Mouse (Mus musculus) hindbrain, embryonic 13.5 days (tissue): ENCODE measurements at regions not wholly inside any gene's neighbourhood (a gene's known extent, or its start where the extent isn't known, plus 50 kb on each side); places are given as distances from the start of the nearest gene placed in this dataset.

ENCODE experiments used
- ATAC-seq: fragments of 200-750 bp; cut with Nextera tagmentation; 2 replicates; pipeline ENCODE4 v1.8.0; 2017; ENCODE audit warnings: moderate TSS enrichment; ENCODE audit not compliant: low FRiP score
- H3K27ac ChIP-seq: fragments of 300-500 bp; sonication (generic); 2 replicates; pipeline ENCODE4 v1.5.1; 2015; ENCODE audit warnings: inconsistent platforms, mild to moderate bottlenecking, moderate library complexity
- H3K27me3 ChIP-seq: fragments of 300-500 bp; sonication (generic); 2 replicates; pipeline ENCODE4 v1.6.1; 2015; ENCODE audit warnings: mild to moderate bottlenecking, inconsistent platforms
- H3K36me3 ChIP-seq: fragments of 300-500 bp; sonication (generic); 2 replicates; pipeline ENCODE4 v1.6.1; 2015; ENCODE audit warnings: mild to moderate bottlenecking, inconsistent platforms
- H3K4me1 ChIP-seq: fragments of 300-500 bp; sonication (generic); replicated peaks from 2 replicates; pipeline ENCODE4 v1.6.1; 2015; ENCODE audit warnings: inconsistent platforms
- H3K4me2 ChIP-seq: fragments of 300-500 bp; sonication (generic); 2 replicates; pipeline ENCODE4 v1.6.1; 2015; ENCODE audit warnings: inconsistent platforms, mild to moderate bottlenecking, moderate library complexity
- H3K4me3 ChIP-seq: fragments of 300-500 bp; sonication (generic); 2 replicates; pipeline ENCODE4 v1.5.1; 2015; ENCODE audit warnings: mild to moderate bottlenecking, inconsistent platforms
- H3K9ac ChIP-seq: fragments of 300-500 bp; sonication (generic); 2 replicates; pipeline ENCODE4 v1.6.1; 2015; ENCODE audit warnings: mild to moderate bottlenecking, inconsistent platforms
- H3K9me3 ChIP-seq: fragments of 300-500 bp; sonication (generic); 2 replicates; pipeline ENCODE4 v1.6.1; 2016; ENCODE audit warnings: inconsistent platforms
- WGBS: fragments of 180-500 bp; shearing (Covaris S2); methylation state at CpG from one replicate; pipeline ENCODE4 v1.1.7; 2015; 5-methylcytosine and 5-hydroxymethylcytosine counted together

DNA sequence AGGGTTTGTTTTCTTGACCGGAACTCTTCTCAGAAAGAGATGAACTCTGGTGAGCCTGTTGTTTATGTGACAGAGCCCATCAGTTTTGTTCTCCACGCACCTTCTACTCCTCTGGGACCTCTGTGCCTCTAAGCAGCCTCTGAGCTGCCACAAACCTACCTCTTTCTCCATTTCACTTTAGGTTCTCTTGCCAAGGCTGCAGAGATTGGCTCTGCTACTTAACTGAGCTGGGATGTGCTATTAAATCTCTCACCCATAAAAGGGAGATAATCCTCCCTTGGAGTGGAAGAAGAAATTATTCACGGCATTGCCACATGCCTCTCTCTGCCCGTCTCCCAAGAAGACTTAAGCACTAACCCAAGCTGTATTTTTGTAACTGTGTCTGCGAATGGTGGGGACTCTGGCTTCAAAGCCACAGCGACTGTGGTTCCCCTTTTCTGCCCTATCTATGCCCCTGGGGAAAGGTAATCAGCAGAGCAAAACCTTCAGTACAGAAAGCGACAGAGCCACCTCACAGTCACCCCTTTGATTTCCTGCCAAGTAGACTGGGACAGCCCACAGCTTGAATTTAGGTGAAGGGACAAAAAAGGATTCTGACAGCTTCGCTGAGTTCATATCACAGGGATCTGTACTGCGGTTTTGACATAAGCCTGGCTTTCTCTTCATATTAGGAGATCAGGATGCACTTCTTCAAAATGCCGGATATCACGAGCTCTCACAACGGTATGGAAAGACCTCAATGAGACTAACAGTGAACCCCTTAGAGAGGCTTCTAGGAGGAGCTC is 118.2 kb upstream of the Abca1 start:
- Histone ChIP-seq H3K36me3 (no peaks in the 10 kb centered on the region), H3K9ac (no peak overlapping the region), H3K4me1 (peaks cover 10% of the 10 kb centered on the region), H3K4me3 (no peak overlapping the region), H3K27ac (no peak overlapping the region), H3K4me2 (no peak overlapping the region), H3K9me3 (no peaks in the 10 kb centered on the region), H3K27me3 (no peaks in the 10 kb centered on the region)
- WGBS = 63% methylated on average over 12 of the region's 12 CpGs
- ATAC-seq = no peak

DNA sequence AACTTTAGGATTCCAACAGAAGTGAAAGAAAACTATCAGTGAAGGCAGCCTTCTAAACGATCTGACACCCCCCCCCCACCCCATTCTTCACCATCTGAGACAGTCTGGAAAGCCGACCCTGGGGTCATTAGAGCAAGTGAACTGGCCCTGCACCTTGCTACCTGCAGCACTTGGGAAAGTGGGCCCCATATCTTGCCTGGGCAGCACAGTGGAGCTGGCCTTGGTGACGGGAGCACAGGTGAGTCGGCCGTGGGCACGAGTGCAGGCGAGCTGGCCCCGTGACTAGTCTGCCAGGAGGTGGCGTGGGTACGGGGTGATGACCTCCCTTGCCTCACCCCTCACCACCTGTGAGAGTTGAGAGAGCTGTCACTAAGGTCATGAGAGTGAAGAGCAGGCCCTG is 110.7 kb upstream of the Abca1 start:
- no peaks in the 10 kb centered on the region for H3K9me3 ChIP-seq
- ATAC-seq = no peak
- H3K9ac ChIP-seq = no peak overlapping the region
- 90% methylated on average over 10 of the region's 10 CpGs for WGBS
- no peak overlapping the region for H3K4me2 ChIP-seq
- no peak overlapping the region for H3K27ac ChIP-seq
- H3K4me1 ChIP-seq = no peaks in the 10 kb centered on the region
- H3K27me3 ChIP-seq = no peaks in the 10 kb centered on the region
- H3K36me3 ChIP-seq = no peaks in the 10 kb centered on the region
- no peak overlapping the region for H3K4me3 ChIP-seq

DNA sequence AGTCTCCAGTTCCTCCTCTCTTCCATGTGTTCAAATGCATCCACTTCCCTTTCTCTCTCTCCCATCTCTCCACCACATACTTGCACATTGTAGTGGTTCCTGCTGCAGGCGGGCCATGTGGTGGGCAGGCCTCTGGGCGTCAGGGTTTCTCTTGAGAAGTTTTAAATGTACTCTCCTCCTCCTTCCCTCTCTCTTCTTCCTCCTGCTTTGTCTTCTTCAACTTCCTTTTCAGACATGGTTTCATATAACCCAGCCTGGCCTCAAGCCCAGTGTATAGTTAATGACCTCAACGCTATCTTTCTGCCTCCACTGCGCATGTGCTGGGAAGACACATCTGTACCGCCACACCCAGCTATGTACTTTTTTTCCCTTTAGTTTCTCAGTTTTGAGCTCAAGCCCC is 110.3 kb upstream of the Abca1 start:
- Histone ChIP-seq H3K27ac (no peak overlapping the region), H3K9ac (no peak overlapping the region), H3K4me2 (no peak overlapping the region), H3K27me3 (no peaks in the 10 kb centered on the region), H3K4me3 (no peak overlapping the region), H3K4me1 (peaks cover 3% of the 10 kb centered on the region; the same call in 1 of the 2 replicates), H3K36me3 (no peaks in the 10 kb centered on the region), H3K9me3 (no peaks in the 10 kb centered on the region)
- ATAC-seq = no peak
- 91% methylated on average over 5 of the region's 5 CpGs for WGBS

DNA sequence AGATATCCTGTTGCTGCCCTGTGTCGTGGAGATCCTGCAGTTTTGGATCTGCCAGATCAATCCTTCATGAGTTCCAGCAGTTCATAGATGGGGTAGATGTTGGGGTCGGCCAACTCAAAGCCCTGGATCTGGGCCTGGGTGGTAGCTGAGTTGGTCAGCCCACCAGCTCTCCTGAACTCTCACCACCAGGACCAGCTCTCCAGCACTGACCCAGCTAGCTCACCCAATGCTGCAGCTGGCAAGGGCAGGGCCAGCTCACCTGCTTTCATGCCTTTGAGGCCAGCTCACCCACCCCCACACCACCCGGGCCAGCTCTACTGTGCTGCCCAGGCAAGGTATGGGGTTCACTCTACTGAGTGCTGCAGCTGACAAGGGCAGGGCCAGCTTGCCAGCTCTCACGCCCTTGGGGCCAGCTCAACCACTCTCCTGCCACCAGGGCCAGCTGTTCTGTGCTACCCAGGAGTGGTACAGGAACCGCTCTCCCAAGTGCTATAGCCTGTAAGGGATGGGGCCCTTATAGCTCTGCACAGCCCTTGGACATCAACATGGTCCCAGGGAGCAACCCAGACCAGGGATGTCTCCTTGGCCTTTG is 109.7 kb upstream of the Abca1 start:
- ATAC-seq = no peak; the same call in 1 of the 2 replicates
- 95% methylated on average over 5 of the region's 5 CpGs for WGBS

DNA sequence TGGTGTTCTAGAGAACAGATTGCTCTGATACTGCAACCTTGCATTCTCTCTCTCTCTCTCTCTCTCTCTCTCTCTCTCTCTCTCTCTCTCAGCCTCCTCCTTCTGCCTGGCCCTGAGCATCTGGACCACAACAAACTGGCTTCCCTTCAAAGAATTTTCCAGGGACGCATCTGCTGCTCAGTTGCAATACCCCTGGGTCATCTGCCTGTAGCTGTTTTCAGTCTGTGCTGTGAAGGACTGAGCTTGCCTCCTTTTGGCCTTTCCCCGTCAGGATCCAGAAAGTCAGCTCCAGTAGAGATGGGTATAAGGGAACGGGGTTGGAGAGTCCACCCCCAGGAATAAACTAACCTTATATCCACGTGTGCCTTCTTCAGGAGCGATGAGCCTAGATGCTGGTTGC is 105.2 kb upstream of the Abca1 start:
- Histone ChIP-seq H3K27me3 (no peaks in the 10 kb centered on the region), H3K27ac (no peak overlapping the region; the same call in 1 of the 2 replicates), H3K36me3 (no peaks in the 10 kb centered on the region), H3K4me1 (peaks cover 23% of the 10 kb centered on the region), H3K4me3 (no peak overlapping the region), H3K4me2 (no peak overlapping the region), H3K9me3 (no peaks in the 10 kb centered on the region), H3K9ac (no peak overlapping the region)
- 0 out of 2 replicates have a peak, but pooled peaks have one; percentile 37 for ATAC-seq
- 72% methylated on average over 5 of the region's 5 CpGs for WGBS

More for the DNA sequence above, 109.7 kb upstream of the Abca1 start:
- no peaks in the 10 kb centered on the region for H3K27me3 ChIP-seq
- H3K9me3 ChIP-seq = no peaks in the 10 kb centered on the region
- no peak overlapping the region for H3K9ac ChIP-seq
- no peaks in the 10 kb centered on the region for H3K36me3 ChIP-seq
- H3K4me1 ChIP-seq = peaks cover 9% of the 10 kb centered on the region; the same call in 1 of the 2 replicates
- no peak overlapping the region for H3K4me3 ChIP-seq
- no peak overlapping the region for H3K4me2 ChIP-seq
- no peak overlapping the region for H3K27ac ChIP-seq

DNA sequence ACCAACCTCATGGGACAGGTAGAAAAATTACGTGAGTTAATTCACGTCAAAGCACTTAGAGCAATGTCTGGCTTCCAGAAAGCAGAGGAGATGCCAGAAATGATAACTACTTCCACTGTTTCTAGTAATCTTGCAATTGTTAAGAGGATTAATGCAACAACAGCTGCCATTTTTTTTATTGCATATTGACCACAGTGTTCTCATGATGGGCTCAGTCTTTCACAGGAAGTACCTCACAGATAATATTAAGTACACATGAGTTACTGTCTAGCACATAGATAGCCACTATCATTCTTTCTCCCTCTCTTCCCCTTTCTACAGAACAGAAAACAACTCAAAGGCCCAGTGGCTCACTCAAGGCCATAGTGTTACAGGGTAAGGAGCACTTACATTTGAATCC is 104.8 kb upstream of the Abca1 start:
- 40% methylated on average over 2 of the region's 2 CpGs for WGBS
- Histone ChIP-seq H3K4me3 (no peak overlapping the region), H3K36me3 (no peaks in the 10 kb centered on the region), H3K9ac (no peak overlapping the region), H3K4me1 (peaks cover 23% of the 10 kb centered on the region), H3K27me3 (no peaks in the 10 kb centered on the region), H3K27ac (no peak overlapping the region), H3K4me2 (no peak overlapping the region), H3K9me3 (no peaks in the 10 kb centered on the region)
- ATAC-seq = 0 out of 2 replicates have a peak, but pooled peaks have one; percentile 15

DNA sequence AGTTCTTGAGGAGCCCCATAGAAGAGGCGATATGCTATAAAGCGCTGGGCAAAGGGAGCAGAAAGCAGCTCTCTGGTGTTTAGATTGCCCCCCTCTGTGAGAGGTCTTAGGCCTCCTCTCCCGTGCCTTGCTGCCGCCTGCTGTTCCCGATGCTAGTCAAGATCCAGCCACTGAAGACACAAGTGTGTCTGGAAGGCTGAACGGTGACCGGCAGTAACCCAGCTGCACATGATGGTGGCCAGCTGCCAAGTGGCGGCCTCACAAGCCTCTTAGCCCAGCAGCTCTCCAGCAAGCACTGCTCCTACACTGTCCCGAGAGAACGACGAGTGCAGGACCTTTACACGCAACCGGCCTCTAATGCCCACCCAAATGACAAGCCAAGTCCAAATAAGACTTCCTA is 104.1 kb upstream of the Abca1 start:
- no peak overlapping the region for H3K4me2 ChIP-seq
- H3K9ac ChIP-seq = no peak overlapping the region
- ATAC-seq = peak; percentile 88
- no peaks in the 10 kb centered on the region for H3K27me3 ChIP-seq
- WGBS = 49% methylated on average over 13 of the region's 13 CpGs
- H3K27ac ChIP-seq = peak overlapping the region; percentile 56
- H3K9me3 ChIP-seq = no peaks in the 10 kb centered on the region
- no peaks in the 10 kb centered on the region for H3K36me3 ChIP-seq
- peaks cover 23% of the 10 kb centered on the region for H3K4me1 ChIP-seq
- no peak overlapping the region for H3K4me3 ChIP-seq

DNA sequence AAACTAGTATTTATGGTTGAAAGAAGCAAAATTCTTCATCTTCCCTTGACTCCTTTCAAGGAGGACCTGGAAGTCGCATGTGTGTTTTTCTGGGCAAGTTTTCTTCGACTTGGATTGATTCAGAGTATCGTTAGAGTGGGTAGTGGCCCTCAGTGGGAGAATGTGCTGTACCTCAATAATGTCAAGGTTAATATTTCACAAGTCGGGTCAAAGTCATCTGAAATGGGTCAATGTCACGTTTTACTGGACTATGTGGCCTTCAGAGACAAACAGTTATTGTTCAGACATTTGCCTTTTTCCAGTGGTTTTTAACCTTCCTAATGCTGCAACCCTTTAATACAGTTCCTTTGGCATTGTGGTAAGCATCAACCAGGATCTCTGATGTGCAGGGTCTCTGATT is 102.8 kb upstream of the Abca1 start:
- Histone ChIP-seq H3K4me1 (peaks cover 23% of the 10 kb centered on the region), H3K27ac (no peak overlapping the region), H3K4me3 (no peak overlapping the region), H3K9ac (no peak overlapping the region), H3K9me3 (no peaks in the 10 kb centered on the region), H3K36me3 (no peaks in the 10 kb centered on the region), H3K27me3 (no peaks in the 10 kb centered on the region), H3K4me2 (no peak overlapping the region)
- no peak for ATAC-seq
- 88% methylated on average over 5 of the region's 5 CpGs for WGBS

DNA sequence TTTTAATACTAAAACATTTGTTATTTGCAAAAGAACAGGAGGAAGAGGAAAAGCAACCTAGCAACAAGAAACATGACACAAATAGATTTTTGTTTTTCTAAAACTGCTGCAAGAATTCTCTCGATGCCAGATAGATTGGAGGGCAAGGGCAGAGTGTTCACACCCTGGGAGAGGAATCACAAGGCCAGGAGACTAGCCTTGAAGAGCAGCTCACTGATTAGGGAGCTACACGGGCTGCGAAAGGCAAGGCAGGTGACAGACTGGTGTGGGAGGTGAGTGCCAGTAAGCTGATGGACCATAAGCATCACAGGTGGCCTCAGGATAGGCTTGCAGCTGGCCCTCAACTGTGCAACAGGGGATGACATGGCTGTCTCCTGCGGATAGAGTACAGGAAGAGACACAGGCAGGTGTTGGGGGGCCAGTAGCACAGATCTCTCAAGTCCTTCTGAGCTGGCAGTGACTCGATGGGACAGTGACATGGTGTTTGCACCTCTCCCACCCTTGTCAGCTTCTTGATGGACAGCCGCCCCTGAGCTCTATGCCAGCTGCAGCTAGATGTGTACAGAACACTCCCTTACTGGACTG is 102.0 kb upstream of the Abca1 start:
- H3K27ac ChIP-seq = no peak overlapping the region
- no peaks in the 10 kb centered on the region for H3K9me3 ChIP-seq
- no peaks in the 10 kb centered on the region for H3K27me3 ChIP-seq
- H3K4me2 ChIP-seq = no peak overlapping the region
- ATAC-seq = no peak
- H3K4me1 ChIP-seq = peaks cover 23% of the 10 kb centered on the region
- H3K9ac ChIP-seq = no peak overlapping the region
- H3K4me3 ChIP-seq = no peak overlapping the region
- 81% methylated on average over 6 of the region's 6 CpGs for WGBS
- H3K36me3 ChIP-seq = no peaks in the 10 kb centered on the region

DNA sequence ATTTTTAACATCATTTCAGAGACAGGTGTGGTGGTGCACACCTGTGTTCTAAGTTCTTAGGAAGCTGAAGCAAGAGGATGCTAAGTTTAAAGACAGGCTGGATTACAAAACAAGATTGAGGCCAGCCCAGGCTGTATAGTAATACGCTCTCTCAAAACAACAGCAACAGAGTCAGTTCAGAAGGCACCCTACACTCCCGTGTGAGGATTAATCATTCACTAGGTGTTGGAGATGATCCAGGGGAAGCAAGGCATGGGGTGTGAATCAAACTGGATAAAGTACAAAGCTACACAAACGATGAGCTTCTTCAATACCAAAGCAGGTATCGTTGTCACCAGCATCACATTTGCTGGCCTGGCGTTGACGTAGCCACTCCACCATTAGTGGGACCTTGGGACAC is 99.3 kb upstream of the Abca1 start:
- no peak for ATAC-seq
- no peaks in the 10 kb centered on the region for H3K9me3 ChIP-seq
- WGBS = 95% methylated on average over 6 of the region's 6 CpGs

DNA sequence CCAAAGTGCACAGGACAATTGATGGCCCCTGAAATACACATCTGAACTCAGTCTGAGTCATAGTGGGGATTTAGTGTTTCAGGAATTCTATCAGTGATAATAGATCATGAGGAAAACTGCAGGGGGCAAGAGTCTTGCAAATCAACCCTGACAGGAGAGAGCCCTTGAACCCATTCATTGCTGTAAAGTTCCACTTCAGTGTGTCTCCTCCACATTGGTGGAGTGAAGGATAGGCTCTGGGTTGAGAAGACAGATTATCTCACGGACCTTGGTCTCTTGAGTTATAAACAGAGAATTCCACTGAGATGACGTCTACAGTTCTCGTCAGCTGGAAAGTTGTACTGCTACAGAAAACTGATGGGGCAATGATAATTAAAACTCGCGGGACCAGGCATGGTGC is 97.3 kb upstream of the Abca1 start:
- H3K9me3 ChIP-seq = no peaks in the 10 kb centered on the region
- H3K36me3 ChIP-seq = no peaks in the 10 kb centered on the region
- peaks cover 3% of the 10 kb centered on the region; the same call in 1 of the 2 replicates for H3K4me1 ChIP-seq
- ATAC-seq = no peak
- WGBS = 81% methylated on average over 5 of the region's 5 CpGs
- no peak overlapping the region for H3K4me3 ChIP-seq
- H3K27me3 ChIP-seq = no peaks in the 10 kb centered on the region
- H3K9ac ChIP-seq = no peak overlapping the region
- H3K4me2 ChIP-seq = no peak overlapping the region
- H3K27ac ChIP-seq = no peak overlapping the region

More for the DNA sequence above, 99.3 kb upstream of the Abca1 start:
- Histone ChIP-seq H3K36me3 (no peaks in the 10 kb centered on the region), H3K27me3 (no peaks in the 10 kb centered on the region), H3K4me2 (no peak overlapping the region), H3K27ac (no peak overlapping the region), H3K9ac (no peak overlapping the region), H3K4me1 (peaks cover 11% of the 10 kb centered on the region), H3K4me3 (no peak overlapping the region)

DNA sequence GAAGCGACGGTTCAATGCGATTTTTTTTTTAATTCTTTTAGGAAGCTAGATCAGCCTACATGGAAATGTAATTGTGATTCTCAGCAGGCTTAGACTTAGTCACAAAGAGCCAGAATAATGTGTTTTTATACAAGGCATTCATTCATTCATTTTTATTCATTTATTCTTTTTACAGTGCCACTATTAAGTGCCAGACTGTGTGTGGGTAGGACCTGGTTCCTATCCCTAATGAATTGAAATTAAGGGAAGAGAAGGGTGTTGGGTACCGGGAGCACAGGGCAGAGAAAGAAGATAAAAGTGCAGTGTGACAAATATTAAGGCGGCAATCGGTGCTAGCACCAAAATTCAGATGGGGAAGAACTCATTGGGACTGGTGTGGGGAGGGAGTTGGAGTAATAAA is 94.8 kb upstream of the Abca1 start:
- ATAC-seq = no peak
- 68% methylated on average over 6 of the region's 6 CpGs for WGBS
- H3K4me3 ChIP-seq = no peak overlapping the region
- no peaks in the 10 kb centered on the region for H3K36me3 ChIP-seq
- H3K9me3 ChIP-seq = no peaks in the 10 kb centered on the region
- H3K27me3 ChIP-seq = no peaks in the 10 kb centered on the region
- no peak overlapping the region for H3K4me2 ChIP-seq
- no peak overlapping the region; the same call in 1 of the 2 replicates for H3K27ac ChIP-seq
- H3K4me1 ChIP-seq = peaks cover 3% of the 10 kb centered on the region; the same call in 1 of the 2 replicates
- no peak overlapping the region for H3K9ac ChIP-seq
